Mouse (Mus musculus): ENCODE data around the gene Ddx42. TPM values are rescaled to one million over a fixed set of nuclear protein-coding genes. Genes with fewer than 3 reads are reported as not detected.

Ddx42 gene
- 87.1 and 89.8 TPM in 2 replicates for polyA plus RNA-seq (2015; fragmentation: Nextera tagmentation; extraction: Ambion mirVana)

DNA sequence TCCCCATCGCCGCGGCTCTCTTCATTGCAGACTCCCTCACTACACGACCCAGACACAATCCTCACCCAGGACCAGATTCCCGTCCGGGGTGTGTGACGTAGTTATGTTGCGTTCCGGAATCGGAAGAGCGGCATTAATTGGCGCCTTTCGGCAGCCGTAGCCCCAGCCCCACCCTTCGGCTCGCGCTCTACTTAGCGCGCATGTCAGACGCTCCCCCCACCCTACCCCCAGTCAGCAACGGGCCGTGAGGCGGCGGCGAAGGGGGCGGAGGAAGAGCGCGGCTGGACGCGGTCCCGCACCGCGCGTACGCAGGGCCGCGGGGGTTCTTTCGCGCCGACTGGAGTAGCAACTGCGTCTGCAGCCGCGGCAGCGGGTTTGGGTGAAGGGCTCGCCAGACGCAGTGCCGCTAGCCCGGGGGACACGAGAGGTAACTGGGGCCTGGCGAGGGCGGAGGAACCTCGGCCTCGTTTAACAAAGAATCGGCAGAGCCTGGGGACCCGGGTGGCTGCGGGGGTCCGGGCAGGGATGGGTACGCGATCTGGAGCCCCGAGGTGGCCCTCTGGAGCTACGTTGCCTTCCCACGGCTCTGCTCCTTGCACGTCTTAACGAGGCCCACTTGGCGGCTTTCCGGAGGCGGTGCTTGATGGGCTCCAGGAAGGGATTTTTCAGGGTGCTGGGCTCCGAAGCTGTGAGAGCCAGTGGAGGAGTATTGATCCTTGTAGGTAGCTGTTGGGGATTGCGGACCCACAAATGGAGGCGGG, at the start of gene Ddx42:
Gene Ddx42 (plus strand): TSS at position 197 of the 761 bp plus-strand sequence.
- peak; percentile 96 for ATAC-seq (ENCODE audit: low read depth)

GRCm38 (mm10) chr11:106167435-106167834, 49.3 kb upstream of the Ddx42 start:
- H3K4me2 ChIP-seq, result no peak overlapping the region
- H3K27ac ChIP-seq (replicated peaks), result no peak overlapping the region
- no peak for ATAC-seq (ENCODE audit: low read depth)
- H3K36me3 ChIP-seq, result peaks cover 77% of the 10 kb centered on the region
- H3K27me3 ChIP-seq, result no peaks in the 10 kb centered on the region
- no peaks in the 10 kb centered on the region for H3K4me1 ChIP-seq (replicated peaks)
- WGBS, result 86% methylated on average over 5 of the region's 5 CpGs
- no peaks in the 10 kb centered on the region for H3K9me3 ChIP-seq
- H3K9ac ChIP-seq, result no peak overlapping the region
- H3K4me3 ChIP-seq, result no peak overlapping the region

More for the DNA sequence above, at the start of gene Ddx42:
- Histone ChIP-seq H3K27me3 (no peaks in the 10 kb centered on the region), H3K4me2 (peak within 1 kb of the TSS; percentile 81), H3K9me3 (no peaks in the 10 kb centered on the region), H3K27ac (replicated peaks) (peak within 1 kb of the TSS; percentile 97), H3K36me3 (peaks cover 14% of the 10 kb centered on the region), H3K4me1 (replicated peaks) (peaks cover 60% of the 10 kb centered on the region), H3K9ac (peak within 1 kb of the TSS; percentile 98), H3K4me3 (peak within 1 kb of the TSS; percentile 97)
- under 1% methylated on average over 70 of the region's 70 CpGs for WGBS

GRCm38 (mm10) chr11:106170807-106171206, 45.9 kb upstream of the Ddx42 start:
- no peak overlapping the region for H3K27ac ChIP-seq (replicated peaks)
- H3K36me3 ChIP-seq, result peaks cover 58% of the 10 kb centered on the region
- no peaks in the 10 kb centered on the region for H3K9me3 ChIP-seq
- ATAC-seq (ENCODE audit: low read depth), result no peak
- no peak overlapping the region for H3K9ac ChIP-seq
- H3K4me1 ChIP-seq (replicated peaks), result no peaks in the 10 kb centered on the region
- H3K27me3 ChIP-seq, result no peaks in the 10 kb centered on the region
- H3K4me2 ChIP-seq, result no peak overlapping the region
- H3K4me3 ChIP-seq, result no peak overlapping the region
- 81% methylated on average over 7 of the region's 7 CpGs for WGBS

GRCm38 (mm10) chr11:106173228-106173627, 43.5 kb upstream of the Ddx42 start:
- WGBS, result 98% methylated on average over 2 of the region's 2 CpGs
- Histone ChIP-seq H3K27ac (replicated peaks) (no peak overlapping the region), H3K9ac (no peak overlapping the region), H3K27me3 (no peaks in the 10 kb centered on the region), H3K4me3 (no peak overlapping the region), H3K4me2 (no peak overlapping the region), H3K4me1 (replicated peaks) (no peaks in the 10 kb centered on the region), H3K9me3 (no peaks in the 10 kb centered on the region), H3K36me3 (peaks cover 41% of the 10 kb centered on the region)
- no peak for ATAC-seq (ENCODE audit: low read depth)

DNA sequence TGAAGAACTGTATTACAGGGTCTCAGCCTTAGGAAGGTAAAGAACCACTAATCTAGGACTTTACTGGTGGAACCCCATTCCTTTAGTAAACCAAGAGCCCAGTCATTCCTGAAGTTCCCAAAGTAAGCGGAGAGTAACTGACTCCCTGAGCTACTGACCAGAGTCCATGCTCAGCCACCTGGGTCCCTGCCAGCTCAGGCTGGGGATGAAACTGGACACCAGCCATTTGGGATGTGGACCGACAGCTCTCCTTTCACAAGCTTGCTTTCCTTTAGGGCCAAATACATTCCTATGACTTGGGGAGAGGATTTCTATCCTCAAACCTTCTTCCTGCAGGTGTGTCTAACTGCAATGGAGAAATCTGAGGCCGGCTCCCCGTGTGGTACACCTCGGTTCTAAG, 42.4 kb upstream of the Ddx42 start:
- Histone ChIP-seq H3K4me3 (no peak overlapping the region), H3K4me2 (no peak overlapping the region), H3K4me1 (replicated peaks) (no peaks in the 10 kb centered on the region), H3K27me3 (no peaks in the 10 kb centered on the region), H3K27ac (replicated peaks) (no peak overlapping the region), H3K9ac (no peak overlapping the region), H3K36me3 (peaks cover 36% of the 10 kb centered on the region), H3K9me3 (no peaks in the 10 kb centered on the region)
- 88% methylated on average over 5 of the region's 5 CpGs for WGBS
- ATAC-seq (ENCODE audit: low read depth), result no peak

DNA sequence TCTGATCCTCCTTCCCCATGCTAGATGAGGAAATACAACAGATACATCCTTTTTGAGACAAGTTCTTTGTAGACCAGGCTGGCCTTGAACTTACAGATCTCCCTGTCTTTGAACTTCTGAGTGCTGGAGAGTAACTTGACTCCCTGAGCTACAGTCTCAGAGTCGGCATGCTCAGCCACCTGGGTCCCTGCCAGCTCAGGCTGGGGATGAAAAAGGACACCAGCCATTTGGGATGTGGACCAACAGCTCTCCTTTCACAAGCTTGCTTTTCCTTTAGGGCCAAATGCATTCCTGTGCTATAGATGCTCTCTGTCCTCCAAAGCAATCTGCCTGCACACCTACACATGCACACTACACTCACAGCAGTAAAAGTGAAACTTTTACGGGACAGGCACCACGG, 41.6 kb upstream of the Ddx42 start:
- Histone ChIP-seq H3K4me3 (no peak overlapping the region), H3K4me2 (no peak overlapping the region), H3K27ac (replicated peaks) (no peak overlapping the region), H3K36me3 (peaks cover 31% of the 10 kb centered on the region), H3K4me1 (replicated peaks) (no peaks in the 10 kb centered on the region), H3K27me3 (no peaks in the 10 kb centered on the region), H3K9ac (no peak overlapping the region), H3K9me3 (no peaks in the 10 kb centered on the region)
- WGBS, result 79% methylated on average over 3 of the region's 3 CpGs
- ATAC-seq (ENCODE audit: low read depth), result no peak

DNA sequence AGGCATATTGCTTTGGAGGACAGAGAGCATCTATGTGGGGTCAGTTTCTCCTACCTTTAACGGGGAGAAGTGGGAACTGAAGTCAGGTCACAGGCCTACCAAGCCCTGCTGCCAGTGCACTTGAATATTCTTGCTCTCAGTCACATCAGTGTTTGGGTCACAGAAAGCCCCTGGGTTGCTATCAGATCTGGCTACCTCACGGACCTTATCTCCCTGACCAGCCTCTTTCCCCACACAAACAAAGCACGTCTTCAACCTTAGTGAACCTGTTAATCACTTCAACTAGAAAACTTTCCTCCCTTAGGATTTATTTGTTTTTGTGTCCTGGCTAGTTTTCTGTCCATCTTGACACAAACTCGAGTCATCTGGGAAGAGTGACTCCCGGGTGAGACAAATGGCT, 40.4 kb upstream of the Ddx42 start:
- H3K9me3 ChIP-seq, result no peaks in the 10 kb centered on the region
- H3K4me2 ChIP-seq, result no peak overlapping the region
- no peak overlapping the region for H3K27ac ChIP-seq (replicated peaks)
- no peak for ATAC-seq (ENCODE audit: low read depth)
- H3K4me3 ChIP-seq, result no peak overlapping the region
- WGBS, result 89% methylated on average over 5 of the region's 5 CpGs
- no peaks in the 10 kb centered on the region for H3K27me3 ChIP-seq
- H3K4me1 ChIP-seq (replicated peaks), result no peaks in the 10 kb centered on the region
- H3K36me3 ChIP-seq, result peaks cover 27% of the 10 kb centered on the region
- no peak overlapping the region for H3K9ac ChIP-seq

GRCm38 (mm10) chr11:106178036-106178782, 38.5 kb upstream of the Ddx42 start:
- H3K9ac ChIP-seq, result no peak overlapping the region
- ATAC-seq (ENCODE audit: low read depth), result no peak
- H3K4me2 ChIP-seq, result no peak overlapping the region
- H3K9me3 ChIP-seq, result no peaks in the 10 kb centered on the region
- 80% methylated on average over 5 of the region's 5 CpGs for WGBS
- H3K4me3 ChIP-seq, result no peak overlapping the region
- H3K4me1 ChIP-seq (replicated peaks), result no peaks in the 10 kb centered on the region
- no peaks in the 10 kb centered on the region for H3K27me3 ChIP-seq
- H3K36me3 ChIP-seq, result peaks cover 28% of the 10 kb centered on the region
- no peak overlapping the region for H3K27ac ChIP-seq (replicated peaks)

GRCm38 (mm10) chr11:106179711-106180448, 36.8 kb upstream of the Ddx42 start:
- peaks cover 30% of the 10 kb centered on the region for H3K36me3 ChIP-seq
- H3K4me1 ChIP-seq (replicated peaks), result no peaks in the 10 kb centered on the region
- WGBS, result 80% methylated on average over 7 of the region's 7 CpGs
- H3K9me3 ChIP-seq, result no peaks in the 10 kb centered on the region
- H3K27me3 ChIP-seq, result no peaks in the 10 kb centered on the region
- H3K4me3 ChIP-seq, result no peak overlapping the region
- no peak overlapping the region for H3K27ac ChIP-seq (replicated peaks)
- no peak for ATAC-seq (ENCODE audit: low read depth)
- H3K4me2 ChIP-seq, result no peak overlapping the region
- H3K9ac ChIP-seq, result no peak overlapping the region

- no peak overlapping the region for H3K27ac ChIP-seq (replicated peaks)
- no peak overlapping the region for H3K4me3 ChIP-seq
- WGBS, result 88% methylated on average over 2 of the region's 2 CpGs
- no peaks in the 10 kb centered on the region for H3K9me3 ChIP-seq
- no peak overlapping the region for H3K4me2 ChIP-seq
- H3K4me1 ChIP-seq (replicated peaks), result no peaks in the 10 kb centered on the region
- H3K27me3 ChIP-seq, result no peaks in the 10 kb centered on the region
- ATAC-seq (ENCODE audit: low read depth), result no peak
- H3K9ac ChIP-seq, result no peak overlapping the region
- peaks cover 30% of the 10 kb centered on the region for H3K36me3 ChIP-seq
These were observed 36.3 kb upstream of the Ddx42 start for GRCm38 (mm10) chr11:106180449-106180801.

GRCm38 (mm10) chr11:106187326-106187725, 29.4 kb upstream of the Ddx42 start:
- Histone ChIP-seq H3K4me3 (no peak overlapping the region), H3K36me3 (peaks cover 15% of the 10 kb centered on the region), H3K4me1 (replicated peaks) (peaks cover 2% of the 10 kb centered on the region), H3K27me3 (no peaks in the 10 kb centered on the region), H3K27ac (replicated peaks) (no peak overlapping the region), H3K4me2 (no peak overlapping the region), H3K9me3 (no peaks in the 10 kb centered on the region), H3K9ac (no peak overlapping the region)
- WGBS, result 97% methylated on average over 4 of the region's 4 CpGs
- ATAC-seq (ENCODE audit: low read depth), result no peak

GRCm38 (mm10) chr11:106191716-106192115, 25.0 kb upstream of the Ddx42 start:
- Histone ChIP-seq H3K4me2 (no peak overlapping the region), H3K4me3 (no peak overlapping the region), H3K9ac (no peak overlapping the region), H3K36me3 (peaks cover 9% of the 10 kb centered on the region; the same call in 1 of the 2 replicates), H3K27me3 (no peaks in the 10 kb centered on the region), H3K27ac (replicated peaks) (no peak overlapping the region), H3K4me1 (replicated peaks) (peaks cover 15% of the 10 kb centered on the region), H3K9me3 (no peaks in the 10 kb centered on the region)
- ATAC-seq (ENCODE audit: low read depth), result no peak
- WGBS, result 96% methylated on average over 3 of the region's 3 CpGs
